Mouse (Mus musculus) midbrain, postnatal 0 days (tissue): Measurements from ENCODE around the gene Acss1. TPM values are rescaled to one million over a fixed set of nuclear protein-coding genes. Genes with fewer than 3 reads are reported as not detected.

Experiments
- ATAC-seq: fragments of 200-750 bp; cut with Nextera tagmentation; 2 replicates; pipeline ENCODE4 v1.8.0; 2017; ENCODE audit warnings: moderate number of reproducible peaks, mild to moderate bottlenecking, moderate TSS enrichment, moderate library complexity; ENCODE audit not compliant: low FRiP score
- DNase-seq: peaks from one replicate; pipeline ENCODE4 v3.0.0-alpha.2; 2015; ENCODE audit warnings: low spot score
- H3K27ac ChIP-seq: fragments of 300-500 bp; sonication (generic); 2 replicates; pipeline ENCODE4 v1.5.1; 2014; ENCODE audit warnings: low read depth, mild to moderate bottlenecking, low read length, mixed read lengths
- H3K27me3 ChIP-seq: fragments of 300-500 bp; sonication (generic); 2 replicates; pipeline ENCODE4 v1.6.1; 2014; ENCODE audit warnings: low read length, control low read depth, mixed read lengths; ENCODE audit not compliant: insufficient read depth
- H3K36me3 ChIP-seq: fragments of 300-500 bp; sonication (generic); 2 replicates; pipeline ENCODE4 v1.6.1; 2014; ENCODE audit warnings: low read length, control low read depth, mixed read lengths; ENCODE audit not compliant: insufficient read depth
- H3K4me1 ChIP-seq: fragments of 300-500 bp; sonication (generic); 2 replicates; pipeline ENCODE4 v1.6.1; 2014; ENCODE audit warnings: mild to moderate bottlenecking, control low read depth, antibody characterized with exemption, low read length, mixed read lengths; ENCODE audit not compliant: insufficient read depth
- H3K4me2 ChIP-seq: fragments of 300-500 bp; sonication (generic); 2 replicates; pipeline ENCODE4 v1.6.1; 2014; ENCODE audit warnings: low read depth, mild to moderate bottlenecking, low read length, mixed read lengths; ENCODE audit not compliant: poor library complexity, severe bottlenecking
- H3K4me3 ChIP-seq: fragments of 300-500 bp; sonication (generic); 2 replicates; pipeline ENCODE4 v1.5.1; 2014; ENCODE audit warnings: low read depth, mild to moderate bottlenecking, low read length, moderate library complexity
- H3K9ac ChIP-seq: fragments of 300-500 bp; sonication (generic); replicated peaks from 2 replicates; pipeline ENCODE4 v1.6.1; 2014; ENCODE audit warnings: mild to moderate bottlenecking, low read length, moderate library complexity, mixed read lengths; ENCODE audit not compliant: poor library complexity, severe bottlenecking
- H3K9me3 ChIP-seq: fragments of 300-500 bp; sonication (generic); 2 replicates; pipeline ENCODE4 v1.6.1; 2016; ENCODE audit warnings: low read length, control low read depth
- CTCF ChIP-seq: IDR thresholded peaks from 2 replicates; pipeline ENCODE4 v1.5.1; 2016; ENCODE audit warnings: antibody characterized with exemption, mild to moderate bottlenecking
- WGBS: fragments of 180-500 bp; shearing (Covaris S2); extraction: QIAGEN DNeasy Blood & Tissue Kit; methylation state at CpG from one replicate; pipeline ENCODE4 v1.1.7; 2014; 5-methylcytosine and 5-hydroxymethylcytosine counted together
- polyA plus RNA-seq: library from polyadenylated mRNA; unstranded; fragments of >200 nt; fragmentation: Nextera tagmentation; extraction: Ambion mirVana; gene quantifications from 2 replicates; pipeline ENCODE4 v1.2.1, GENCODE M21; 2015
- total RNA-seq: library from RNA; depleted of rRNA; stranded (reverse); fragments of >200 nt; gene quantifications from 2 replicates; pipeline ENCODE4 v1.2.3, GENCODE M21; 2014

The Acss1 gene
- total and polyA plus RNA-seq, 2 experiments from 2014 or later: 14.5 to 22.7 TPM

DNA sequence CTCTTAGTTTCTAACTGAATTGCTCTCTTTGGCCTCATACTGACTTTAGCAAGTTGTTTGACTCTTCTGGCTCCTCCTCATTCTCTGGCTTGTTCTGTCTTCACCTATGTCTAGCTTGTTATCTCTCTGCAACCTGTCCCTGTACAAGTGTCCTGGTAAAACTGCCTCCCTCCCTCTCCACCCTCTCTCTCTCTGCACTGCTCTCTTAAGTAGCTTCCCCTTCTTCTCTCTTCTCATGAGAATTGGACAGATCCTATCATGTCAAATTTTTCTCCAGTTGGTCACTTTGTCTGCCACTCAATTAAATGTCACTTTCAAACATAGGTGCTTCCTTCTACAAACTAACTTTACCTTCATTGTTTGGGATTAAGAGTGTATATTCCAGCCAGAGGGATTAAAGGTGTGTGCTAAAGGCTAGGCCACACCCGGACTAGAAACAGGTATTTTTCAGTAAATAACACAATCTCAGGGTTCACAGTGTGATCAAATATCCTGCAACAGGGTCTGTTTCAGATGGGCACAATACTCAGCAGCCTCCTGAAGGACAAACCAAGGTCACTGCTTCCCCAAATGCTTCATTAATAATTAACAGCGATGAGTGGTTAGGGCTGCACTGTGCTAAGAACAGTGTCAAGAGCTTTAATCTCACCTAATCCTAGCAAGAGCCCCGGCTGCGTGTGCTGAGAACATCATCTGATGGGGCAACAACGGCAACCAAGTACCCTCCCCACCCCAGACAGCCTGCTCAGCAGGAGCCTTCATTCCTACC is 4.0 kb downstream of the Acss1 start:
- no peak for DNase-seq
- Histone ChIP-seq H3K36me3 (peaks cover 2% of the 10 kb centered on the region; the same call in 1 of the 2 replicates), H3K9ac (no peak overlapping the region), H3K27ac (0 out of 2 replicates have a peak overlapping the region, but pooled peaks have one; percentile 38), H3K4me3 (no peak overlapping the region), H3K27me3 (no peaks in the 10 kb centered on the region), H3K4me2 (no peak overlapping the region), H3K4me1 (peaks cover 3% of the 10 kb centered on the region; the same call in 1 of the 2 replicates), H3K9me3 (no peaks in the 10 kb centered on the region)
- no peak for TF ChIP-seq CTCF
- no peak for ATAC-seq
- 76% methylated on average over 5 of the region's 5 CpGs for WGBS

DNA sequence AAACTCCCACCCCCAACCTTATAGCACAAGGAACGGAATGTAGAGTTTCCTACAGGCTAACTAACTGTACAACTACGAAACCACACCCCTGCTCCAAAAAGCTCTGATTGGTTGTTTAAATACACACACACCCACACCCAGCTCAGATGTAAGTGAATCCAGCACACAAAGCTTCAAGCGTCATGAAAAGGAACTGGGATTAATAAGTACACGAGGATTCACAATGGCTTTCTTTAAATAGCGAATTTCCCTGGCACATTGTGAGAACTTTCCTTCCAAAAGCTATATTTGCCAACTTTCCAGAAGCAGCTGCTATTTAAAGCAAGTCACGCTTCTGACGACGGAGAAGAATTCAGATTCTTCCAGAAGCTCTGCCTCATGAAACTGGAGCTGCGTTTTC is 5.0 kb downstream of the Acss1 start:
- 60% methylated on average over 9 of the region's 9 CpGs for WGBS
- H3K4me3 ChIP-seq: no peak overlapping the region

DNA sequence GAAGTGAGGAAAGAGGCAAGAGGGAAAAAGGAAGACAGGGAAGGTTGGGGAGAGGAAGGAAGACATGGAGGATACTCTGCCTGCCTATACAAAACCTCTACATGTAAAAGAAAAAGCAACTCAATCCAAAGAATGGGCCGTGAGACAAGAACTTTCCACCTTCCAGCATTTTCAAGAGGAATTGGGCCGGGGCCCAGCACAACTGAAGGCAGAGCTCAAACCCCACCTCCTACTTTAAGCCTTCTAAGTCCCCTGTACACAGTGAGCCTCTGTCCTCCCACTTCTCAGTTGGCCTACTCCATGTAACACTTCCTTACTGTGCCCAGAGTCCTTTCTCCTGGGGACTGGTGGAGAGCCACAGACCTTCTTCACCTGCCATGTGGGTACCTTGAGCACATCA is 6.3 kb downstream of the Acss1 start:
- Histone ChIP-seq H3K27me3 (no peaks in the 10 kb centered on the region), H3K4me1 (no peaks in the 10 kb centered on the region), H3K27ac (0 out of 2 replicates have a peak overlapping the region, but pooled peaks have one; percentile 28), H3K36me3 (peaks cover 4% of the 10 kb centered on the region; the same call in 1 of the 2 replicates), H3K4me2 (no peak overlapping the region), H3K4me3 (no peak overlapping the region), H3K9ac (no peak overlapping the region), H3K9me3 (no peaks in the 10 kb centered on the region)
- no peak for ATAC-seq
- no peak for TF ChIP-seq CTCF
- no peak for DNase-seq
- 59% methylated on average over 2 of the region's 2 CpGs for WGBS

More for the DNA sequence above, 5.0 kb downstream of the Acss1 start:
- peak overlapping the region; percentile 13; the same call in 1 of the 2 replicates for H3K27ac ChIP-seq
- H3K36me3 ChIP-seq: peaks cover 4% of the 10 kb centered on the region; the same call in 1 of the 2 replicates
- DNase-seq: peak; percentile 78
- no peaks in the 10 kb centered on the region for H3K9me3 ChIP-seq
- TF ChIP-seq CTCF: no peak
- ATAC-seq: no peak
- no peaks in the 10 kb centered on the region for H3K27me3 ChIP-seq
- no peaks in the 10 kb centered on the region for H3K4me1 ChIP-seq
- H3K9ac ChIP-seq: no peak overlapping the region
- no peak overlapping the region for H3K4me2 ChIP-seq

DNA sequence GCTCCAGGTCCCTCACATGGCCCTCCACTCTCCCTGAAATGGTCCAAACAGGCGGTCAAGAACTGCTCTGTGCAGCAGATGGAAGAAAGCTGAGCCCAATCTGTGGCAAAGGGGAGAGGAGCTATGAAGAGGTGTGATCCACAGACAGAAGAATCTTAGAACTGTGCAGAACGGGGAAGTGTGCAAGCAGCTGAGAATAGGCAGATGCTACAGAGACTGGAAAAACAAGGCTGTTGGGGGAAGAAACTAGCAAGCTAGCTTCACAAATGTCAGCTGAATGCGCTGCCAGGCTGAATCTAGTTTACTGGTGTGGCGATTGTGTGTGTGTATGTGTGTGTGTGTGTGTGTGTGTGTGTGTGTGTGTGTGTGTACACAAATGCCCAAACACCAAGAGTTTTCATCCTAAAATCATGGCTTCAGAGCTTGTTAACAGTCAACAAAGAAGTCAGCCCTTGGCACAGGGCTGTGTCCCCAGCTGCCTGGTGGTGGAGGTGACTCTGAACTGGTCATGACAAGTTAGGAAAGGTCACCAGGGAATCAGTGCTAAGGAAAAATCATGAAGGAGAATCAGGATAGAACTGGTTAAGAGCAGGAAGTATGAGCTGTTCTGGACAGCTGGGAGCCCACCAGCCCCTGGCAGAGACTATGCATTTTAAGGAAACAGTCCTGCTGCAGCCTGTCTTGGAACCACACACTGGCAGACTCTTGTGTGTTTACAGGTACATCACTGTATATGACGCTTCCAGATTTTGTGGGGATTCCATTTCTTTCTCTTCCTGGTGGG is 7.4 kb downstream of the Acss1 start:
- no peak overlapping the region for H3K27ac ChIP-seq
- H3K9ac ChIP-seq: no peak overlapping the region
- WGBS: 80% methylated on average over 5 of the region's 5 CpGs
- no peaks in the 10 kb centered on the region for H3K4me1 ChIP-seq
- DNase-seq (no peak), ATAC-seq (no peak)
- peaks cover 4% of the 10 kb centered on the region; the same call in 1 of the 2 replicates for H3K36me3 ChIP-seq
- TF ChIP-seq CTCF: no peak
- H3K4me3 ChIP-seq: no peak overlapping the region
- H3K27me3 ChIP-seq: no peaks in the 10 kb centered on the region
- H3K4me2 ChIP-seq: no peak overlapping the region
- no peaks in the 10 kb centered on the region for H3K9me3 ChIP-seq

DNA sequence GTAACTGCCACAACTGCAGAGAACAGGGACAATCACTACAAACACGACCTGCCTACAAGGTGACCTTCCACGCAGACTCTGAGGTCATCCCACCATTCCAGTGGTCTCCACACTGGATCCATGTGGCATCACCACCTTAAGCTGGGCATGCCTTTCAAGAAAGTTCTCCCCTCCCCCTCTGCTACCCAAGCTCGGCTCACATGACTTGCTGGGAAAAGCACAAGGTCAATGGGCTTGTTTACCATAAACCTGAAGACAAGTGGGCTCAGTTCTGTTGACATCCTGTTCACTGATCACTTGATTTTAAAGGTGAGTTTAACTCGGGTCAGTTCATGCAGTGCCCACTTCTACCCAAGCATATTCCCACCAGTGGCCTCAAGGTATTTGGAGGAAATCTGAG is 8.3 kb downstream of the Acss1 start:
- no peak overlapping the region for H3K27ac ChIP-seq
- ATAC-seq: no peak
- no peaks in the 10 kb centered on the region for H3K4me1 ChIP-seq
- no peak overlapping the region for H3K4me2 ChIP-seq
- TF ChIP-seq CTCF: no peak
- DNase-seq: no peak
- peaks cover 4% of the 10 kb centered on the region; the same call in 1 of the 2 replicates for H3K36me3 ChIP-seq
- H3K4me3 ChIP-seq: no peak overlapping the region
- no peaks in the 10 kb centered on the region for H3K9me3 ChIP-seq
- no peaks in the 10 kb centered on the region for H3K27me3 ChIP-seq
- H3K9ac ChIP-seq: no peak overlapping the region
- 66% methylated on average over 4 of the region's 4 CpGs for WGBS
